In genomic region chr19:14547133-14547842, GRCm38 (mm10) we compare ENCODE assay signal across 22 mouse cellular contexts. TPM values are rescaled to one million over a fixed set of nuclear protein-coding genes. Genes with fewer than 3 reads are reported as not detected.
DNase-seq lines count a peak whose midpoint lies in the region; ATAC-seq lines count a peak whose summit lies in the region.
"Had no signal": no experiment of that assay in that cellular context is flagged by ENCODE, and none has a peak within 500 bp of the region (broad histone marks: within the 10 kb centered on the region; RNA-seq: fewer than 3 reads in every experiment).

No protein-coding gene starts in this region.

- H3K27ac ChIP-seq in intestine, embryonic 15.5 days = no peak overlapping the region
- no peak overlapping the region for H3K27ac ChIP-seq in intestine, embryonic 16.5 days (ENCODE audit: low read length)
- no peak overlapping the region for H3K27ac ChIP-seq in forebrain, embryonic 11.5 days (ENCODE audit: low read depth, low read length)
- H3K27ac ChIP-seq: embryonic facial prominence, embryonic 13.5 days; embryonic facial prominence, embryonic 15.5 days; forebrain, embryonic 10.5 days; forebrain, embryonic 13.5 days; forebrain, embryonic 15.5 days had no signal

- H3K9ac ChIP-seq in intestine, embryonic 15.5 days = no peak overlapping the region
- no peak overlapping the region for H3K9ac ChIP-seq in intestine, embryonic 16.5 days (ENCODE audit: low read depth, low read length)
- no peak overlapping the region for H3K9ac ChIP-seq in forebrain, embryonic 11.5 days (ENCODE audit: low read length)
- H3K9ac ChIP-seq: embryonic facial prominence, embryonic 13.5 days; embryonic facial prominence, embryonic 15.5 days; forebrain, embryonic 13.5 days; forebrain, embryonic 15.5 days had no signal

- H3K27me3 ChIP-seq in intestine, embryonic 15.5 days (replicated peaks) = no peaks in the 10 kb centered on the region
- no peaks in the 10 kb centered on the region for H3K27me3 ChIP-seq in intestine, embryonic 16.5 days (replicated peaks; ENCODE audit: control insufficient read depth, insufficient read depth, low read length)
- H3K27me3 ChIP-seq in forebrain, embryonic 11.5 days (ENCODE audit: control insufficient read depth, insufficient read depth, low read length) = no peaks in the 10 kb centered on the region
- H3K27me3 ChIP-seq: embryonic facial prominence, embryonic 13.5 days; embryonic facial prominence, embryonic 15.5 days; forebrain, embryonic 13.5 days; forebrain, embryonic 15.5 days had no signal

- DNase-seq in large intestine, adult 2 months (ENCODE audit: low read depth, low spot score) = peak; percentile 24
- DNase-seq in kidney, postnatal 4 days = no peak
- DNase-seq in left cerebral cortex, postnatal 4 days = no peak
- DNase-seq in forebrain, embryonic 11.5 days (ENCODE audit: low spot score) = no peak
- DNase-seq: adrenal gland, adult 2 months; adrenal gland, postnatal 10 days; adrenal gland, postnatal 25 days; cerebellum, adult 11 months; cerebellum, adult 18-20 months; cerebellum, adult 8-10 months; cerebellum, adult 9-11 months; cerebellum, postnatal 14 days; cerebellum, postnatal 36 days; embryo, embryonic 11 days had no signal

- no peak overlapping the region for H3K4me2 ChIP-seq in intestine, embryonic 15.5 days (replicated peaks)
- H3K4me2 ChIP-seq in intestine, embryonic 16.5 days (ENCODE audit: low read depth, low read length) = no peak overlapping the region
- H3K4me2 ChIP-seq in forebrain, embryonic 11.5 days (ENCODE audit: low read depth, low read length, severe bottlenecking) = no peak overlapping the region
- H3K4me2 ChIP-seq: embryonic facial prominence, embryonic 13.5 days; embryonic facial prominence, embryonic 15.5 days; forebrain, embryonic 13.5 days; forebrain, embryonic 15.5 days had no signal

- ATAC-seq in intestine, embryonic 15.5 days = peak; percentile 71
- ATAC-seq in intestine, embryonic 16.5 days = peak; percentile 77
- ATAC-seq in forebrain, embryonic 11.5 days (replicated peaks; ENCODE audit: low FRiP score) = no peak
- ATAC-seq: forebrain, embryonic 13.5 days; forebrain, embryonic 15.5 days had no signal

- H3K4me3 ChIP-seq in intestine, embryonic 15.5 days (replicated peaks) = no peak overlapping the region
- H3K4me3 ChIP-seq in intestine, embryonic 16.5 days (ENCODE audit: low read length) = no peak overlapping the region
- H3K4me3 ChIP-seq in forebrain, embryonic 11.5 days (ENCODE audit: low read depth, low read length) = no peak overlapping the region
- H3K4me3 ChIP-seq: embryonic facial prominence, embryonic 13.5 days; embryonic facial prominence, embryonic 15.5 days; erythroblast, embryonic 14.5 days; forebrain, embryonic 10.5 days; forebrain, embryonic 13.5 days; forebrain, embryonic 15.5 days had no signal

- no peaks in the 10 kb centered on the region for H3K4me1 ChIP-seq in intestine, embryonic 15.5 days (replicated peaks)
- H3K4me1 ChIP-seq in intestine, embryonic 16.5 days (ENCODE audit: control insufficient read depth, insufficient read depth, low read length) = no peaks in the 10 kb centered on the region
- H3K4me1 ChIP-seq in forebrain, embryonic 11.5 days (replicated peaks; ENCODE audit: control insufficient read depth, insufficient read depth, low read length) = peaks cover 2% of the 10 kb centered on the region; the same call in 1 of the 2 replicates
- H3K4me1 ChIP-seq: embryonic facial prominence, embryonic 13.5 days; embryonic facial prominence, embryonic 15.5 days had no signal

- 82% methylated on average over 8 of the region's 8 CpGs for WGBS in intestine, embryonic 15.5 days
- 84% methylated on average over 8 of the region's 8 CpGs for WGBS in intestine, embryonic 16.5 days
- 76% methylated on average over 8 of the region's 8 CpGs for WGBS in large intestine, adult 2 months
- 93% methylated on average over 8 of the region's 8 CpGs for WGBS in forebrain, embryonic 11.5 days

- no peaks in the 10 kb centered on the region for H3K9me3 ChIP-seq in intestine, embryonic 15.5 days
- H3K9me3 ChIP-seq in intestine, embryonic 16.5 days (ENCODE audit: control insufficient read depth, low read length) = no peaks in the 10 kb centered on the region
- no peaks in the 10 kb centered on the region for H3K9me3 ChIP-seq in forebrain, embryonic 11.5 days (ENCODE audit: control insufficient read depth, low read length)
- H3K9me3 ChIP-seq: embryonic facial prominence, embryonic 13.5 days; embryonic facial prominence, embryonic 15.5 days; forebrain, embryonic 10.5 days; forebrain, embryonic 13.5 days; forebrain, embryonic 15.5 days had no signal

- no peaks in the 10 kb centered on the region for H3K36me3 ChIP-seq in intestine, embryonic 15.5 days
- no peaks in the 10 kb centered on the region for H3K36me3 ChIP-seq in intestine, embryonic 16.5 days (ENCODE audit: control insufficient read depth, insufficient read depth, low read length)
- H3K36me3 ChIP-seq in forebrain, embryonic 11.5 days (ENCODE audit: control insufficient read depth, insufficient read depth, low read length) = no peaks in the 10 kb centered on the region
- H3K36me3 ChIP-seq: embryonic facial prominence, embryonic 15.5 days; forebrain, embryonic 15.5 days had no signal

- intact Hi-C loops in left cerebral cortex, postnatal 4 days (cut with DNase I) = no loop called here

RNA-seq across cellular contexts. Expression of gene Tle4, which starts 50.6 kb away (rescaled TPM):
- polyA plus RNA-seq in intestine, embryonic 15.5 days (2015; fragmentation: Nextera tagmentation; extraction: Ambion mirVana) = 19.2 and 19.4 TPM in 2 replicates
- 11.5 and 13.1 TPM in 2 replicates for polyA plus RNA-seq in intestine, embryonic 16.5 days (2015; fragmentation: Nextera tagmentation; extraction: Ambion mirVana)
- 17.4 and 28.9 TPM in 2 replicates for polyA plus RNA-seq in large intestine, adult 2 months (2012; rRNA removed)
- 10 to 100 TPM; 61.1 to 63.0 TPM for total RNA-seq in left cerebral cortex, postnatal 4 days (2021)
- 44.7 and 46.4 TPM in 2 replicates for polyA plus RNA-seq in forebrain, embryonic 11.5 days (2014; fragmentation: Nextera tagmentation; extraction: Ambion mirVana)
